Mouse (Mus musculus) cerebellum, adult 2 months (tissue): Measurements from ENCODE around the gene Trim58.

Source experiments
- CTCF ChIP-seq: fragments of 200-500 bp; IDR thresholded peaks from 2 replicates; pipeline ENCODE4 v1.5.1; 2011; ENCODE audit warnings: low read depth, mild to moderate bottlenecking, control low read depth, low read length, moderate library complexity, borderline replicate concordance; ENCODE audit not compliant: insufficient read depth
- POLR2A ChIP-seq: fragments of 200-500 bp; IDR thresholded peaks from 2 replicates; pipeline ENCODE4 v1.6.1; 2011; ENCODE audit warnings: low read length, control low read depth, borderline replicate concordance; ENCODE audit not compliant: insufficient read depth

DNA sequence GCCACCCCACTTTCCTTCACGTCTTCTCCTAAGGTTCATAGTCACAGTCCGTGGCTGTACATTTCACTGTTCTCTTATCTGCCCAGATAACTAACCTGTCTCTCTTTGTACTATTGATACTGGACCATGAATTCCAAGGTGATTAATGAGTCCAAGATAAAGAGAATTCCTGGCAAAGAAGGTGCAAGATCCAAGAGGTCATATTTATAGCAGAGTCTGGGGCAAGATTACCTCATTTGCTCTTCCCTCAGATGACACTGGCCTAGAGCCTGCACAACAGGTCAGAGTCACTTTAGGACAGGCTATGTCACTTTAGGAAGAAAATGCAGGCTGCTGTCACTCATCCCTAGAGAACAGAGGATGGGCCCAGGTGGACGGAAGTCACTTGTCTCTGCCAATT is 35.0 kb upstream of the Trim58 start:
- TF ChIP-seq CTCF (no peak), POLR2A (no peak)
